Mouse (Mus musculus): ENCODE data around the gene Emilin2.

GRCm38 (mm10) chr17:71337546-71337945 is 25.8 kb upstream of the Emilin2 start:
- TF ChIP-seq TAL1 (IDR thresholded peaks at IDR 0.05; ENCODE audit: low read length), result no peak
- no peak for TF ChIP-seq GATA1 (IDR thresholded peaks at IDR 0.05; ENCODE audit: low read length)
